Mouse (Mus musculus): ENCODE measurements around the gene Eml5.

Gene Eml5

DNA sequence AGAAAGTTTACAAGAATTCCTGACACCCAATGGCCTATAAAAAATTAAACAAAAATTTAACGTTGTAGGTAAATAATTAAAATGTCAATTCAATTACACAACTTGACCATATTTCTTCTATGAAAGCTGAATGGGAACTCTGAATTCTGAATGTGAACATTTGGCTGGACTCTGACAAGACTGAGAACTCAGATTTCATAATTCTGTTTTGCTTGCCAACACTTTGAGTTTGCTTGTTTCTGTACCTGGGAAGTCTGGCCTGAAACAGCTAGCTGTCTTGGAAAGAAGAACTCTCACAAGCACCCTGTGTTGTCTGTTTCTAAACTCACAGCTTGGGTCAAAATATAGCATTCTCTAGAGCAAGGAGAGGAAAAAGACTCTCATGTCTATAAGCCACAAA lies 67.4 kb downstream of the Eml5 start:
- DNase-seq, result no peak

DNA sequence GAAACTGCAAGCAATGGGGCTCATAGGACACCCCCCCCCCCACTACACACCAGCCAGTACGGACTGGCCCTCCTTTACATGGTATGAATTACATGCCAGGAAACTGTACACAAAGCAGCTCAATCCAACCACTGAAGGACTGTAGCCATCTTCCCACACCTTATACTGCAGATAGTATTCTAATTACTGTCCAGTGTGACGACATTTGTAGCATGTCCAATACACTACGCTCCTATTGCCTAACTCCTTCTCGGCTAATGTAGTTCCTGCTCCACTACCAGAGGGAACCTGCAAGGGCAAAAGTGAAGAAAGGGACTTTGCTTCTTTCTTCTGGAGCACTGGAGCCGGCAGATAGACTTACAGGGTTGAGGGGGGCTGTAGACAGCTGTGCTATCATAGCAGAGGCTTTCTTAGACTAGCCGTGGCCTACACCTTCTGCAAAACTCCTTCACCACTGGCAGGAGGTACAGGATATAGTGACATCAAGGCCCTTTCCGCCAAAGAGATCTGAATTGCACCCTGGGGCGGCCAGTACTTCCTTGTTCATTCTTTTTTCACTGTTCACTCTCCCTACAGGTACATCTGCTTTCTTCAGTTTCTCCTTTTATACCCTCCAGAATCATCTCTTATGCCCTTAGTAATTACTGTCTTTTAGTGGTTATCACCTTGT lies 68.2 kb downstream of the Eml5 start:
- DNase-seq, result no peak

DNA sequence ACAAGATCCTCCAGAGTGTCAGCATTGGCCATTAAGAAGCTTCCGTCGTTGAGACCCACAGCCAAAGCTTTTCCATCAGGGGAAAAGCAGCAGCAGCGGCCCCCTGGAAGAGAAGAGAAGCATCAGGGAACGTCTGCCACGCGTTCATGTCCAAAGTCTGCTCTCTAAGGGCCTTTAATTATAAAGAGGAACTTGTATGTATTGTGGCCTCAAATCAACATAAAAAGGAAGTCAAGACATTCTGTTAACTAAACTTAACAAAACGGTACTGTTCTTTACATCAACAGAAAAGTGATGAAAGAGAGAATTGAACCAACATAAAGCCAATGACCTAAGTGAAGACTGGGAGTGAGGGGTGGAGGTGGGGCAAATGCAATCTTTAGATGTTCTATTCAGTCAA lies 70.2 kb downstream of the Eml5 start:
- DNase-seq, result no peak

DNA sequence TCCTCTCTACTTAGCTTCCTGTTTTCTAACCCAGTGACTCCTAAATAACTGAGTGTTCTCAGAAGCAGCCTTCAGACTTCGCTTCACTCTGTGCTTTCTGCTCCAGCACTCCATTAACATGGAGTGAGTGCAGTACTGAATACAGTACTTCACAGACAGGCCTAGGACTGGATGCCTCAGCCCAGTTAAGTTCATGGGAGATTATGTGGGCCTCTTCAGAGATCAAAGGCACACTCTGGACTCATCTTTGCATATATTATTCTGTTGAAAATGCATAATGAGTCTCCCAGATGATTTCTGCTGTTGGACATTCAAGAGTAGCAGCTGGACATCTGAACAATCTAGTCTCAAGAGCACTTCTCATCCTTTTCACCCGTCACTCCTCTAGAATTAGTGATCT lies 80.5 kb downstream of the Eml5 start:
- DNase-seq, result no peak

DNA sequence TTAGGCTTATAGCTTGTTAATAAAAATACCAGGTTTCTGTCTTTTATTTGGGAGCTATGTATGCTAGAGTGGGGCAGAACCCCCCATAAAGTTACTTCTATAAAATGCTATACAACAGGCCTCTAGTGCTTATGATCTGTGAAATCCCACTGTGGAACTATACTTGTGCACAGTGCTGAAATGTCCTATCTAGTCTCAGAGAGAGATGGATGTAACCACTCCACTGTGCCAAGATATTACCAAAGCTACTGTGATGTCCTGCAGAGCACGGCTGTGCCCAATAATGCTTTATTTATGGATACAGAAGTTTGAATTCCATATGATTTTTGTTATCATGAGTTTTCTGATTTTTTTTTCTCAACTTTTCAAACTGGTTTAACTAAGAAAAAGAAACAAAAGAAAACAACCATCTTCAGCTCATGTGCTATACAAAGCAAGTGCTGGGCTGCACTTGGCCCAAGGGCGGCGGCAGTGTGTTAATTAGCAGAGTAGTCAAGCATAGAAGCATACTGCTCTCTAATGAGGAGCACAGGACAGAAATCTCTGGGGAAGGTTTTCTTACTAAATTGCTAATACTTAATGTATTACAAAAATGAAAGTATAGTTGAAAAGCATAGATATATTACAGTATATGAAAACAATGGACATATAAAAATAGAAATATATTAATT lies 97.1 kb downstream of the Eml5 start:
- no peak for DNase-seq

DNA sequence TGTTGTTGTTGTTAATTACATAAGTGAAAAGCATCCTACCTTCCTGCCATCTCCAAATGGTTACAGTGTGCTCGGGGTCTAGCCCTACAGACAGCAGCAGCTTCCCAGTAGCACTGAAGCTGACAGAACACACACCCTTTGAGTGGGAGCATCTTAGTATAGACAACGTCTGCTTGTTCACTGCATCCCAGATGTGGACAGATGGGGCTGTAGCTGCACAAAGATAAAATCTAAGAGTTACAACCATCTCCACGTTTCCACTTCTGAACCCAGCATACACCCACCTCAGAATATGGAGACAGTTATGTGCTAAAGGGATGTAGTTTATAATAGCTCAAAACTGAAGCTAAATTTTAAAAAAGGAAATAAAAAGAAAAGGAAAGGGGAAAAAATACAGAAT lies 99.0 kb downstream of the Eml5 start:
- DNase-seq, result no peak

DNA sequence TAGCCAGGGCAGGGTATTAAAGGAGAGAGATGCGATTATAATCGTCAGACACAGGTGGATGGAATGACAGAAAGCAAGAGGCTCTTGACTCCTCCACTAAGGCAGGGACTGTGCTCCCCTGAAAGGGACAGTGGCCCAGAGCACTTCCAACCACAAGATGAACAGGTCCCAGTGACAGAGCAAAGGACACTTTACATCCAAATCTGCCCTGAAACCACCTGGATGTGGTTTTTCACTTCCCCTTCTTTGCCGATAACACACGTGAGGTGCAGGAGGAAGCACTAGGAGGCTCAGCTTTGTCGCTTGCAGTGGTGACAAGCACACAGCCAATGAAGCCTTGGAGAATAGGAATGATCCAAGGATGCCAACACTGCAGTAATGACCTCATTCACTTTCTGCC lies 101.0 kb downstream of the Eml5 start:
- no peak for DNase-seq

DNA sequence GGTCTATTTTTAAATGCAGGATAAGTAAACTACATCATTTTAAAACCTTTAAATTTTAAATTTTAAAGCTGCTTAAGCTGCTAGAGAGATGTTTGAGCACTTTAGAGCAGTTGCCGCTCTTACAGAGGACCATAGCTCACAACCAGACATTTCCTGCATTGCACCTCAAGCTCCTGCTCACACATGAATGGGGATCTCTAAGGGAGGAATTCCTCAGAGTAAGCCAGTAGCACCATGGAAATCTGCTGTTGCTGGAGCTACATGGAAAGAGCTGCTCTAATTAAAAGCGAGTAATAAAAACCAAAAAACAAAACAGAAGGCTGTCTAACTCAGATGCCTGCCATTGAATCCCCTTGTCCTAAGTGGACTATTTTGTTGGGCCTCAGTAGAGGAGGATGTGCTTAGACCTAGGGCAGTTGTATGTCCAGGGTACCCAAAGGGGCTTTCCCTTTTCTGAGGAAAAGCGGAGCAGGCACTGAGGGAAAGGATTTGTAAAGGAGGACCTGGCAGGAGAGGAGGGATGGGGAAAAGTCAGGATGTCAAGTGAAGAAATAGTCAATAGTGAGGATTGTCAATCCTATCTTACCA lies 105.5 kb downstream of the Eml5 start:
- DNase-seq, result no peak

DNA sequence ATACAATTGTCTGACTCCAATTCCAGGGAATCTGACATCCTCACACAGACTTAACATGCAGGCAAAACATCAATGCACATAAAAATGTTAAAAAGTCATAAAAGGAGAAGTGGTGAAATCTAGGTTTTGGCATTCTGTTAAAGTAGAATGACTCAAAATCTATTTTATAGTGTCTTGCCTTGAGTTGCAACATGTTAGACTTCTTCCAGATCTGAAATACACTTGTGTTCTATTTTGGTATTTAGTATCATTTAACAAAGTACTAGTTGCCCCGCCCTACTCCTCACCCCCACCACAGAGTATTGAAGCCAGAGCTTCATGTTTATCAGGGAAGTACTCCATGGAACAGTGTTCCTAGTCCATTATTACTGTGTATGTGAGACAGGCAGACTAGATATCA lies 117.0 kb downstream of the Eml5 start:
- no peak for DNase-seq

DNA sequence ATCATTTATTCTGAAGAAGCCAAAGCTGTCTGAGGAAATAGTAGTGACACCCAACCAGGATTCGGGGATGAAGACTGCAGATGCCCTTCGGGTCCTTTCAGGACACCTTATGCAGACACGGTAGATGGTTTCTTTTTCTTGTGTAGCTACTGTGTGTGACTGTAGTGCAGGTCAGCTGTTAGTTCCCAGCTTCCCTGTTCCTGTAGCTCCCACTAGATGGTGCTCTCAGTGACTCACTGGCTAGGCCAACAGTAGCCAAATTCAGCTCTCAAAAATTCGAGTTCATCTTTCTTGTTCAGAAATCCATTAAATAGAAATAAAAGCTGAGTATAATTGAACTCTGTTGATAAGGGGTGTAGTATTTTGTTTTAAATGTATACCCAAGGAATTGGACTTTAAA lies 122.1 kb downstream of the Eml5 start:
- DNase-seq, result peak in 1 of 2 experiments; percentile 25

DNA sequence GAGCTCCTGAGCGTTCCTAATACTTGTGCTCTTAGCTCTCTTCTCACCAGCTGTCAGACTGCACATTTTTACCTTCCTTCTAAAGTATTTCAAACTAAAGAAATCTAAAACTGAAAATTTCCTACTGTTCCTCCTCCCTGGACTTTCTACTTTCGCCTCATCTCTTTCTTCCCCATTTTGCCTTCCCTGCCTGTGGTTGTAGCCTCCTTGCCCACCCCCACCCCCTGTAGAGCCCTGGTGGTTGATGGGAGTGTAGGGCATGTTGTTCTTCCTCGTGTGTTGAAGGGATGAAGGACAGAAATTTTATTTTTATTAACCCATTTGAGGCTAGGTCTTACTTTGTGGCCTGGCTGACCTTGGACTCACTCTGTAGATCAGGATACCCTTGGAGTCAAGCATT lies 123.8 kb downstream of the Eml5 start:
- DNase-seq, result no peak

DNA sequence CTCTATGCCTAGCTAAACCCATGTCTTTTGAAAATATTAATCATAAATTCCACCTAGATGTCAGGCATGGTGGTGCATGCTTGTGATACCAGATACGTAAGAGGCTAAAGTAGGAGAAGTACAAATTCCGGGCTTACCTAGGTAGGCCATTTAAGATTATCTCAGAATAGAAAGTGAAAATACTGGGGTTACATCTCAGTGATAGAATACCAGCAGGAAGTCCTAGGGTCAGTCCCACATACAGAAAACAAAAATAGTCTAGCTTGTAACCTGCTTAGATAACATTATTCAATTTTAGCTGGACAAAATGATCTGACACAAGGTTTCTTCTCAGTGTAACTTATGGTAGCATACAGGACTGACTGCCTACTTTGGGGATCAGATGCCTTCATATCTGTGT lies 135.0 kb downstream of the Eml5 start:
- no peak for DNase-seq

DNA sequence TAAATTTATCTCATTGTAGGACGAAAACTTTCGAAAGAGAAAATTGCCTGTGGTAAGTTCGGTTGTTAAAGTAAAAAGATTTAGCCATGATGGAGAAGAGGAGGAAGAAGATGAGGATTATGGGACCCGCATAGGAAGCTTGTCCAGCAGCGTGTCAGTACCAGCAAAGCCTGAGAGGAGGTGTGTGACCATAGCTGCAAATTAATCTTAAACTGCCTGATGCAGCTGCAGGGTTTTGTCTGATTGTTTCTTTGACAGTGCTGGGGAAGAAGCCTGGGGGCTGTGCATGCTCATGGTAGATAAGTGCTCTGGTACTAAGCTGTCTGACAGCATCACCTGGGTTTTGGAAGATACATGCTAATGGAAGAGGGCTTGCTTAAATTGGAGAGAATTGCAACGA lies 141.6 kb downstream of the Eml5 start:
- DNase-seq, result no peak

DNA sequence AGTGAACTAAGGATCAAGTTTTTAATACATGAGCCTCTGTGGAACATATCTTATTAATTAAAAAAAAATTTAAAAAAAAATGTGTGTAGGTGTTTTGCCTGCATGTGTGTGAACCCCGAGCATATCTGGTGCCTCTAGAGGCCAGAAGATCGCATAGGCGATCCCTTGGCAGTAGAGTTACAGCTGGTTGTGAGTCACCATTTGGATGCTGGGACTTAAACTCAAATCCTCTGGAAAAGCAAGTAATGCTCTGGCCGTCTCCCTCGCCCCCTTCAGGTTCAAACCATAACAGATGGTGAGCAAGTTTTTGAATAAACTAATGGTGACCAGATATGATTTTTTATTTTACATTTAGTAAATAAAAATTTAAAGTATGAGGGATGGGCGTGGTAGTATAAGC lies 143.6 kb downstream of the Eml5 start:
- no peak for DNase-seq

DNA sequence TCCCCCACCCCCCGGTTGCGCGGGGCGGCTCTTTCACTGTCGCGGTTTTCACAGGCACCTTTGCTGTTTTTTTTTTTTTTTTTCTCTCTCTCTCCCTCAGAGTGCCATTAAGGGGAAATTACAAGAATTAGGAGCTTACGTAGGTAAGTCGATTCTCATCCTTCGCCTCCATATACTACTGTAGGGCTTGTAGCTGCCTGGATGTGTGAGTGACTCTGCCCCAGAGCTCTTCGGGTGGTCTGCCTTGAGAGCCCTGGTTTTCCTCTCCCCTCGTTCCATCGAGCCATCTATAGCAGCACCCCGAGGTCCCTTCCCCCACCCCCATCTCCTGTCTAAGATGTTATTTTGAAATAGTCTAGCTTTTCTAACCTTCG lies 153.9 kb downstream of the Eml5 start:
- DNase-seq, result no peak

DNA sequence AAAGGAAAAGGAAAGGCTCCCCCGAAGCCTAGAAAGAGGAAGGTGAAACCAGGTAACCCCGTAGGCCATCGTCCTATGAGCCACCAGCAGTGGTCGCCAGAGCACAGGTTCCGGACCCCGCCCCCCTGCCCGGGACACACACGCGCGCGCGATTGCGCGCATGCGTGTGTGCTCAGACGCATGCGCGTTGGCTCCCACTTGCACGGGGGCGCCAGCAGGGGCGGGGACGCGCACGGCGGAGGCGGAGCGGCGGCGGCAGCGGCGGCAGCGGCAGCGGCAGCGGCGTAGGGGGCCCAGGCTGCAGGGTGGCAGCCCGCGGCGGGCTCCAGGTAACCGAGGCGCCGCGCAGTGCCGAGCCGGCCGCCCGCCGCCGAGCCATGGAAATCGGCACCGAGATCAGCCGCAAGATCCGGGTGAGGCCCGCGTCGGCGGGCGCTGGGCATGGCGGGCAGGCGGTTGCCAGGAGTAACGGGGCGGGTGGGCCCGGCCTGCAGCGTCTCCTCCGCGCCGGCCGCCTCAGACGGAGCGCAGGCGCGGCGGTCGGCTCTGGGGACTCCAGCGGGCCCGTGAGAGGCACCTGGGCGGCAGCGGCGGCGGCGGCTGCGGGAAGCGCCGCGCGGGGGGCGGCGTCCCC lies 154.4 kb downstream of the Eml5 start, which contains the start of gene Zc3h14:
Gene Zc3h14 (plus strand): TSS at position 219 of the 634 bp plus-strand sequence.
- peak; percentile 87 to 92 for DNase-seq

DNA sequence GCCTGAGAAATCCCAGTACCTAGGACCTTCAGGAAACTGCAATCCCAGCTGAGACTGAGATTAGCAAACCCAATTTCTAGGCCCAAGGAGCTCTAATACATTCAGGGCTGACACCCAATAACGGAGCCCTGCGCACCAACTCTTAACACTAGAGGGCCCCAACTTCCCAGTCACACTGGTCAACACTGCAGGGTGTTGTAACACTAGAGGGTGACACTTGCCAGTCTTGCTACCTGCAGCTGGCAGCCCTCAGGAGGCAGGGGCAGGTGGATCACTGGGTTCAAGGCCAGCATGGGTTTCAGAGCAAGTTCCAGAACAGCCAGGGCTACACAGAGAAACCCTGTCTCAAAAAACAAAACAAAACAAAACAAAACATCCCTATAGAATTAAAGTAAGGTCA lies 155.2 kb downstream of the Eml5 start:
- DNase-seq, result peak; percentile 72 to 83

DNA sequence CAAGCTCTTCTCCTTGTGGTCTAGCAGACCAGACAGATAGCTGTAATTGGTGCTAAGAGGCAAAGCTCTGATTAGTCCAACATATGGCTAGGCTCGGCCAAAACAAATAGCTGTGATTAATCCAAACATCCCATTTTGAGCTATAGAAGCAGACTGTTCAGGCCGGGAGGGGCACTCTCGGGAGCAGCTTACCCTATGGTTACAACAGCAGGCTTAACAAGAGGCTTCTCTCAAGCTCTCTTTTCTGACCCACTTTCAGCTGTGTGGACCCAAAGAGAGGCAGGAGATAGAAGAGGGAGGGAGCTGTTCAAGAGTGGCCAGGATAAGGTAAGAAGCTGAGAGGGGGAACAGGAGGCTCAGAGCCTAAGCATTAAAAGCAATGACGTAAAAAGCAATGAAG lies 155.7 kb downstream of the Eml5 start:
- DNase-seq, result no peak

DNA sequence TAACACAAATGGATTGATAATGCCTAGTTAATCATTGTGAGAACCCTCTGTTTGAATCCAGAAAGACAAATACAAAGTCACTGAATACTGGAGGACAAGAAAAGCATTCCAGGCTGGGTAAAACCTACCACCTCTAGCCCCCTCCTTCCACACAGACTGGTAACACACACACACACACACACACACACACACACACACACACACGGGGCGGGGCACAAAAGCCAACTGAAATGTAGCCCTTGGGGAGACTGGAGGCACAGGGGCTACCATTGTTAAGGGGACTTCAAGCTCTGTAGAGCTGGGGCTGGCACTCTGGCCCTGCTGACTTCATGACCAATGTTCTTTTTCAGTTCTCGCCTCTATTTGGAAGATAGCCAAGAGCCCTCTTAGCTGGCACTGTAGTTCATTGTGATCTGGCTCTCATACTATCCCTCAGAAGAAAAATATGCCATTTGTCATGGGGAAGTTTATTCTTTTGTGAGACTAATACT lies 160.2 kb downstream of the Eml5 start:
- no peak for DNase-seq

DNA sequence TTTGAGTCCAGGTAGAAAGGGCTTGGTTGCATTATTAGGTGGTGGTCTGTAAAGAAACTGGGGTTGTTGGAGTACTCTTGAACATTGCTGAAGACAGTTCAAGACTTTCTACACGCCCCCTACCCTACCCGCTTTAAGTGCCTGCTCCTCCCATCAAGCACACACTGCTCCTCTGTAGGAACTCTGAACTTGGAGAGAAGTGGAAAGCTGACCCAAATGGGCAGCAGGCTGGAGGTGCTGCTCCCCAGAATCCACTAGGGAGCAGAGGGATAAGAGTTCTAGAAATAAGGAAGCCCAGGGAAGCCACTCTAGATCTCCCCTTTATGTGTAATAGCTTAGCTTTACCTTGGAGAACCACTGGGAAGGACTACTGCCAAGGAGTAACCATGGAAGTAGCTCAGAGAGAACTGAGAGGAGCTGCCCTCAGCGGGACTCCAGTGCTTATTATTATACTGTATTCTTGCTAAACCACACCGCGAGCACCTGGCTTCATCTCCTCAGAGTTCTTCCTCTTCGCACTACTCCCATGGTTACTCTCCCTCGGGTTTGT lies 163.4 kb downstream of the Eml5 start:
- no peak for DNase-seq

DNA sequence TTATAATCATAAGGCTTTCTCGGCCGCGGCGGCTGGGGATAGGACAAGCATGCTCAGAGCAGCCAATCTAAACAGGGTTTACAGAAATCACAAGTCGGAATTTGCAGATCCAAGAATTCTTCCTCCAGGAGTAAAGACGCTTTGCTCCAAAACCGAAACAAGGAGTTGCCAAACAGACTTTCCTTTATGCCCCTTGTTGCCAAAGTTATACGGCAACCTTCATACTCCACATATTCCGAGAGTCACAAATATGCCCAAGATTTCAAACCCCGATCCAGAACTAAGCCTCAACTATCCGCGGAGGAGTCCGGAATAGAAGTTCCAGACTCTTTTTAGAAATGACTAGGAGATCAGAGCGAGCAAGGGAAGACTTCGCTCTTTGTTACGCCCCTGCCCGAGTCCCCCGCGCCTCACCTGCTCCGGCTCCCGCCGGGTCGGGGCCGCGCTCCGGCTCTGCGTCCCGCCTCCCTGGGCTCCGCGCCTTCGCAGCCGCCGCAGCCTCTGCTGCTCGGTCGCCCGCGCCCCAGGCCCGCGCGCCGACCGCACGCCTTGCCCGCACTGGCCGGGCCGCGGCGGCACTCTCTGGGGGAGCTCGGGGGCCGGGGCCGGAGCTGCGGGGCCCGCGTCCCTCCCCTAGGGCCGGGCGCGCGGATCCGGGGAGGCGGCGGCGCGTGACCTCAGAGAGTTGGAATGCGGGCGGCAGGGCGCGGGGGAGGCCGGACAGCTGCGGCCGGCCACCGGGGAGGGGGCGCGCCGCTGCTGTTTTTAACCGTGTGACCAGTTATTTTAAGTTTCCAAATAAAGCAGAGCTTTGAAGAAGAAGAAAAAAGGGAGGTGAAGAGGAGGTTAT lies 164.1 kb downstream of the Eml5 start, which contains the start of gene Ptpn21:
Gene Ptpn21 (minus strand): TSS at position 455 of the 850 bp plus-strand sequence.
- DNase-seq, result peak in 1 of 2 experiments; percentile 64

All from kidney, adult 8-10 months (tissue).